Mouse (Mus musculus) naive thymus-derived CD4-positive, alpha-beta T cell, adult 2 months (primary cell): ENCODE data around the gene Lrch4.
"Not testable (repeated sequence)": the region's sequence is repeated elsewhere in the genome, so short reads cannot be mapped to it uniquely, and the experiment has no call there.

Experiments used
- DNase-seq: peaks from one replicate; pipeline ENCODE4 v3.0.0-alpha.2; 2011; ENCODE audit warnings: low read depth

Gene Lrch4

GRCm38 (mm10) chr5:137613076-137613475 lies 15.8 kb upstream of the Lrch4 start:
- DNase-seq, result no peak

GRCm38 (mm10) chr5:137613550-137613949 lies 15.4 kb upstream of the Lrch4 start, which contains the start of gene Pcolce:
Gene Pcolce, minus strand, starts transcription at chr5:137613784.
- no peak for DNase-seq

DNA sequence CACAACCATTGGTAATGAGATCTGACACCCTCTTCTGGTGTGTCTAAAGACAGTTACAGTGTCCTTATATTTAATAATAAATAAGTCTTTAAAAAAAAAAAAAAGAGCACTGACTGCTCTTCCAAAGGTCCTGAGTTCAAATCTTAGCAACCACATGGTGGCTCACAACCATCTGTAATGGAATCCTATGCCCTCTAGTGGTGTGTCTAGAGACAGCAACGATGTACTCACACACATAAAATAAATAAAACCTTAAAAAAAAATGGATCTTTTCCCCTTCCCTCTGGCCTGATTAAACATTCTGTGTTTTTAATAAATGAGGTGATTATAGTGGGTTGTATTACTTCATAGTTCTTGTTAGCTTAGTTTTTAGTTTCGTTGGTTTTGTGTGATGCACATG lies 14.0 kb upstream of the Lrch4 start:
- not testable (repeated sequence) for DNase-seq

DNA sequence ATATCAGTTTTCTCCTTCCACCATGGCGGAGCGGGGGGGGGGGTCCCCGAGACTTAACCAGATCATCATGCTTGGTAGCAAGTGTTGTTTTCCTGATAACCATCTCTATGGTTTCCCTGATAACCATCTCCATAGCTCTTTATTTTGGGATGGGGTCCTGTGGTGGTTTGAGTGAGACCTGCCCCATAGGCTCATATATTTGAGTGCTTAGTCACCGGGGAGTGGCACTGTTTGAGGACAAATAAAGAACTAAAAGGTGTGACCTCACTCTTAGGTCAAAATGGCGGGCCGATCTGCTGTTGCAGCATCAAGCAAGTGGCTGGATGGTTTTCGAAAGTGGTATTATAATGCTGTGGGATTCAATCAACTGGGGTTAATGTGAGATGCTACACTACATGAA lies 13.6 kb upstream of the Lrch4 start:
- no peak for DNase-seq

GRCm38 (mm10) chr5:137623937-137624530 lies 4.9 kb upstream of the Lrch4 start:
- no peak for DNase-seq

DNA sequence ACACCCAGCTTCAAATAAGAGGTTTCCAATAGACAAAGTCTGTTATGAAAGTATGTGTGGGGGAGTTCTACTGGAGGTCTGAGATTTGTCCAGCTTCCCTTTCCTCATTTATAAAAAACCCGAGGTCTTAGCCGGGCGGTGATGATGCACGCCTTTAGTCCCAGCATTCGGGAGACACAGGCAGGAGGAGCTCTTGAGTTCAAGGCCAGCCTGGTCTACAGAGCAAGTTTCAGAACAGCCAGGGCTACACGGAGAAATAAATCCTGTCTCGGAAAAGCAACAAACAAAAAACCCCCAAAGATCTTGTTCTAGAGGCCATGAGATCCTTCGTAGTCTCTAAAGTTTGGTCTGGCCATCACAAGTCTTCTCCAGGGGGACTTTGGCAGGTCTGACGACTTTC lies 930 bp upstream of the Lrch4 start:
- no peak for DNase-seq

DNA sequence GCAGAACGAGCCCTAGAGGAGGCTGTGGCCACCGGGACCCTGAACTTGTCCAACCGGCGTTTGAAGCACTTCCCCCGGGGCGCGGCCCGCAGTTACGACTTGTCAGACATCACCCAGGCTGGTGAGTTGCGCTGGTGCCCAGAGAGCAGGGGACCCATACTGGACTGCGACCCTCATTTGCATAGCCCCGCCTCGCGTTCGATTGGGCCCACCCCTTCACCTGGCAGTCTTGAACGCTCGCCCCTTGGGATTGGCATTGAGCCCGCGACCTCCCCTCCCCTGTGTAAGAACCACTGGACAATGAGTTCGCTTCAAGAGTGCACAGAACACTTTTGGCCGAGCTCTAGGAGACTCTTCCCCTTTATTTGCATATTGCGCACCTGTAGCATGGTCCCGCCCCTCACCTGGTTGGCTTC lies 393 bp downstream of the Lrch4 start:
- no peak for DNase-seq

DNA sequence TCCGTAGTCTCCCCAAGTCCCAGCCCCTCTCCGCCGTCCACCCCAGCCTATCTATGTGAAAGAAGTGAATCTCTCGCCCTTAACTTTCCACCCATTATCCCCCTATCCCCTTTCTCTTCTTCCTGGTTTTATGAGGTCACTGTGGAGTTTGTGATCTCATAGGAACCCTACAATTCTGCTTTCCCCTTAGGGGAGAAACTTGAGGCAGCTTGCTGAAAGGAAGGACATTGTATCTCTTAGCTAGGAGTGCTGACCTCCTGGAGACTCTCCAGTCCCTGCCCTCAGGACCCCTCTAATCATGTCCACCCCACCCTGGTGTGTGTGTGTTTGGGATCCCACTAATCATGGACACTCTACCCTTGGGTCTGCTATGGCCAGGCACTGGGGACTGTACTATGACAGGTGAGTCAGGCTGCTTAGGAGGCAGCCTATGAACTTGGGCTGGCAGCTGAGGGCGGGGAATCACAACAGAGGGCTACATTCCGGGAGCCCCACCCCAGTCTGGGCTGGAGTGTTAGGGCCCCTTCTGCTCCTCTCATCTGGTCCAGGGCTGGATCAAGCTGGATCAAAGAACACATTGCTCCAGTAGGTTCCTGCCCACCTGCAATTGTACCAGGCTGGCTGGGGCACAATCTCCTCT lies 1.1 kb downstream of the Lrch4 start:
- DNase-seq, result peak; percentile 49

DNA sequence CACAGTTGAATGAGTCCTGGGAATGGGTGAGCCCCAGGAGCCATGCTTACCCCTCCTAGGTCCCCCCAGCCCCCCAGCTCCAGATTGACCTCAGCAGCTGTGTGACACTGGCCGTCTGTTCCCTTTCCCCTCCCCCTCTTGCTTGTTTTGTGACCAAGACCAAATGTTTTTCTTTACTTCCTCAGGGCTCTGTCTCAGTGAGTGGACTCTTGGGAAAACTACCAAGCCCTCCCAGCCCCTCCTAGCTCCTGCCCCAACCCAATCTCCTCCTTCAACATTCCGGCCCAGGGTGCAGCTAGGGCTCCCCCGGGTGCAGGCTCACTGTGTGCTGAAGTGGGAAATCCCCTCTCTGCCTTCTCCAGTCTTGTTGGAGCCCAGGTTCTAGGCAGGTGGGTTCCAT lies 1.7 kb downstream of the Lrch4 start:
- no peak for DNase-seq

DNA sequence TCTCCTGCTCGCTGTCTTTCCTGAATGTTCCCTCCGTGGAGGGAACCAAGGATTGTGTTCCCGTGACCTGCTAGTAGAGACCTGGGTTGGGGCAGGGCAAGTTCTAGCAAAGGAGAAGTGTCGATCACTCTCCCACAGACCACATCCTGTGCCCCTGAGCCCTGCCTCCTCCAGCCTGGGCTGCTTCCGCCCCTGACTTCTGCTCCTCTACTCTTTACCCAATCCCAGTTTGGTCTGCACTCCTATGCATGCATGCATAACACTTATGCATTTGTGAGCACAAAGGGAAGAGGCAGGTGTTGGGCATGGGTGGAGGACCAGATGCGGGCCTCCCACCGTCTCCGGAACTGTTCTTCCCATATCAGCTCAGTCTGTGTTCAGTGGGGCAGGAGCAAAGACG lies 2.2 kb downstream of the Lrch4 start:
- peak; percentile 84 for DNase-seq

GRCm38 (mm10) chr5:137631591-137631990 lies 2.7 kb downstream of the Lrch4 start:
- no peak for DNase-seq

- DNase-seq, result no peak
Observed at GRCm38 (mm10) chr5:137633397-137634084, 4.6 kb downstream of the Lrch4 start.

DNA sequence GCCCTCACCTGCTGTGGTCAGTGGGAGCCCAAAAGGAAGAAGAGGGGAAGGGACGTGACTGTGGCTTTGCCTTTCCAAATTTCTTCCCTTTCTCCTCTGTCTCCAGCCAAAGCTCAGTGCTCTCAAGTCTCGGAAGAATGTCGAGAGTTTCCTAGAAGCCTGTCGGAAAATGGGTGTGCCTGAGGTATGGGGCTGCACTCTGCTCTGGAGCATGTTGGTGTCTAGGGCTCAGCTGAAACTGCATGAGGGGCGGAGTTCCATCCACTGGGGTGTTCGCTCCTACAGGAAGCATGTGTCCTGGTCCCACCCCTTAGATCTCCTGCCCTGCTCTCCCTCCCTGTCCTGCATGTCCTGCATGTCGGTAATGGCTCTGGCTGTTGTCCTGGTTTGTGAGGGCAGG lies 10.6 kb downstream of the Lrch4 start:
- DNase-seq, result no peak

GRCm38 (mm10) chr5:137641054-137641453 lies 12.1 kb downstream of the Lrch4 start, which contains the start of gene Sap25:
Gene Sap25, plus strand, starts transcription at chr5:137641334.
- DNase-seq, result peak; percentile 63

GRCm38 (mm10) chr5:137642886-137643285 lies 14.0 kb downstream of the Lrch4 start:
- no peak for DNase-seq

DNA sequence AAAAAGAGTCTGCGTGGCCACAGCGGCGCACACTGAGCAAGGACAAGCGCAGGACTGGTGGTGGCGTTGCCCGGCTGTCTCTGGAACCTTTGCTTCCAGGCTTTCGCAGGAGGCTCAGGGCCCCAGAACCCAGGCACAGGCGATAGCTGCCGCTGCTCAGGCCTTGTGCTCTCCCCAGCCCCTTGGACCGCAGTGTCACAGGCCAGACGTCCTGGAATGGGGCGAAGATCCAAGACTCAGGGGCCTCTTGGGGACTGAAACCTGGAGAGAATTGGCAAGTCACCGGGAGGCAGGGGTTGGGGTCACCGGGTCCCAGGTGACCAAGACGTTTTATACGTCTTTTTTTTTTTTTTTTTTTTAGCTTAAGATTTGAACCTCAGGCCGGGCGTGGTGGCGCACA lies 15.6 kb downstream of the Lrch4 start:
- peak; percentile 9 for DNase-seq

GRCm38 (mm10) chr5:137645091-137645651 lies 16.2 kb downstream of the Lrch4 start:
- peak; percentile 61 for DNase-seq

- no peak for DNase-seq
Observed at GRCm38 (mm10) chr5:137645652-137646091, 16.8 kb downstream of the Lrch4 start, which contains the start of gene Irs3. Gene Irs3, minus strand, starts transcription at chr5:137645714.

DNA sequence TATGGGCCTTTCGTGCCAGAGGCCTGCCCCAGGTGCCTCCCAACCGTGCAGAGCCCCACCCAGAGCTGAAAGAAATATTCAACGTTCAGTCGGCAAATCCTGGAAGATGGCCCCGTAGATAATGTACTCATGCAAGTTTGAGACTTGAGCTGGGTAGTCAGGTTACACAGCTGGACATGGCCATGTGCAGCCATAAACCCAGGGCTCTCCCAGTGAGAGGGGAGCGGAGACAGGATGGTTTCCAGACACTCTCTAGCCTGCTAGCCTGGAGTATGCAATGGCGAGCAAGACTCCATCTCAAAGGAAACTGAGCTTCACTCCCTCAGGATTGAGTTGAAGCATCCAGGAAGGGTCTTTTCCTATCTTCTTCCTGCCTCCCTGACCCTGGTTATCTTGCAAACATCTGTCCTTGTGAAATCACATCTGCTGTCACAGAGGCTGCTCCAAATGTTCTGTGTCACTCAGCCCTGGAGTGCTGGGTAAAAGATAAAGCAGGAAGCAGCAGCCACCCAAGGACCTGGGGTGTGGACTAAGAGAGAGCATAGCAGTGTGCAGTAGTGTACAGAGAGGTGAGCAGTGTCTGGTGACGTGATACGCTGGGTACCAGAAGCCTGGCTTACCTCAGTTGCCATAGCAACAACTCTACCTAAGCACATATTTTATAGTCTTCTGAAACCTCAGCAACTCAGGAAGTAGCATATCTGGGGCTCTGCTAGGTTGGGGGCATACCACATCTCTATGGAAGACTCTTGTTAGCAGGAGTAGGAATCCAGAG lies 19.1 kb downstream of the Lrch4 start:
- peak; percentile 56 for DNase-seq

GRCm38 (mm10) chr5:137649251-137649650 lies 20.3 kb downstream of the Lrch4 start:
- DNase-seq, result no peak

DNA sequence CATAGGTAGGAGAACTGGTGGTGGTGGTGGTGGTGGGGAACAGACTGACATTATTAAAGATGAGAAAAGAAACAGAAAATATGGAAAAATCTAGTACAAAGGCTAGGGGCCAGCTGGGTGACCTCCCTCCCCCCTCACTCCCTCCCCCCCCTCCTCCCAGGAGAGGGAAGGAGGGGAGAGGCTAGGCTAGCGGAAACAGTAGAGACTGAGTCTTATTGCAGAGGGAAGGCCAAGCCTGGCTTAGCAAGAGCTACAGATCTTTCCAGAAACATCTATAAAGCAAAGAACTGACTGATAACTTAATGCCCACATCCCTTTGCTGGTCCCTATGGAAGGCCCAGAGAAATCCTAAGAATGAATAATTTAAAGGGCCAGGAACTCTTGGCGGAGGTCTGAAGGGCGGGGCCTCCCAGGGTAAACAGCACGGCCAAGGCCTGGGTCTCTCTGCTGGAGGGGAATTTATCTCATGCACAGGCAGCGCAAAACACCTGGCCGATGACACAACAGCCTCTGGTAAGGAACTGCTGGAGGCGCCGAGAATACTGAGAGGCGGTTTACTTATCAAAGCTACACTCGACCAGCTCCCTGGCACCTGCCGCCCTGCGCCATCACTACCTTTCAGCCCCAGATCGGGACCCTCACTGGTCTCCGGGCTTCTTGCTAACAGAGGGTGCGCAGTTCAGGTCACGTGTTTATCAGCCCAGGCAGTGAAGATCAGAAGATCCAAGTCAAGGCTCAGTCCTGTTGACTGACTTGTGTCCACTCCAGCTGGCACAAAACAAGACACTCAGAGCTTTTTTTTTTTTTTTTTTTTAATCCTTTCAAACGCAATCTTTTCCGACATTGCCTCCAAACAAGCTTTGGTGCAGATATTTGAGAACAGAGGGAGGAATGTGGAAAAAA lies 21.0 kb downstream of the Lrch4 start:
- no peak for DNase-seq
